Mouse (Mus musculus): ENCODE results near the gene Rspry1. TPM values are rescaled to one million over a fixed set of nuclear protein-coding genes. Genes with fewer than 3 reads are reported as not detected.

Gene Rspry1
- polyA plus RNA-seq, 1 experiment from 2014 or later, result 29.5 TPM

DNA sequence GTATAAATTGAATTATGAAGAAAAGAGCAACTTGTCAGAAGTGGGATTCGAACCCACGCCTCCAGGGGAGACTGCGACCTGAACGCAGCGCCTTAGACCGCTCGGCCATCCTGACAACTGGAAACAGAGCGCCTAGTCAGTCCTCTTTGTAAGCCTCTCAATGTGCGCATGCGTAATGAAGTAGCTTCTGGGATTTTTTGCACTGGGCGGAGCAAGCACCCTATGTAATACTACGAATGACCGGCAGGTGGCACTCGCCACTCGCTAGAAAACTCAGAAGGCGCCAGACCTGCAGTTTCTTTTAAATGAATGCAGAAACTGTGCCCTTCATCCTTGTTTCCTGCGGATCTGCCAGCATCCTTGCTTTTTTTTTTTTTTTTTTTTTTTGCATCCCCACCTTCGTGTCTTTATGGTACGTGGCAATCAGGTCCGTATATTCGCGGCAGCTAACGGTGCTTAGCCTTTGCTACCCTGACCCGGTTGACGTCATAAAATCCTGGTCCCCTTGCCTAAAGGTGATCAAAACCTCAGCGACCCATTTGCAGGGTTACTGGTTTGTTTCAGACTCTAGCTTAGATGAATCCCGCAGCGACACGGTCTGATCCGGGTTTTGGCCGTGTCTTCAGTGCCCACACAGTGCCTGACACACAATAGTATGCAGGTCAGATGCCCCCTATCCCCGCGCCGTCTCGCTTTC is 102.4 kb downstream of the Rspry1 start:
- Histone ChIP-seq H3K27ac (ENCODE audit: low read length) (no peak overlapping the region), H3K9ac (ENCODE audit: low read depth, low read length) (peak overlapping the region; percentile 52), H3K27me3 (replicated peaks; ENCODE audit: control insufficient read depth, insufficient read depth, low read length) (no peaks in the 10 kb centered on the region), H3K36me3 (ENCODE audit: control insufficient read depth, insufficient read depth, low read length) (no peaks in the 10 kb centered on the region), H3K4me3 (ENCODE audit: low read length) (peak overlapping the region; percentile 44), H3K4me1 (ENCODE audit: control insufficient read depth, insufficient read depth, low read length) (0 out of 2 replicates have a peak, but pooled peaks cover 5% of the 10 kb centered on the region), H3K9me3 (ENCODE audit: control insufficient read depth, low read length) (no peaks in the 10 kb centered on the region), H3K4me2 (ENCODE audit: low read depth, low read length) (peak overlapping the region; percentile 72)
- peak; percentile 90 for ATAC-seq
- WGBS, result under 1% methylated on average over 35 of the region's 35 CpGs

DNA sequence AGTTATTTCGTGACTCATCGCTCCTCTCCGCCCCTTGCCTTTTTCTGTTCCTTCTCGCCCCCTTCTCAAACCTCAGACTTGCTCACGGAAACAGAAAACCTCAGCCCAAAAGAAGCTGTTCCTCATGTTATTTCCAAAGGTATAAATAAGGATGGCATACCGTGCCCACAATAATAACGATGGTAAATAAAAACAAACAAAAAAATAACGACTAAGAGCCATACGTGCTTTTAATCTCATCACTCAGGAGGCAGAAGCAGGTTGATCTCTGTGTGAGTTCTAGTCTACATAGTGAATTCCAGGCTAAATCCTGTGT is 102.9 kb downstream of the Rspry1 start:
- Histone ChIP-seq H3K27me3 (replicated peaks; ENCODE audit: control insufficient read depth, insufficient read depth, low read length) (no peaks in the 10 kb centered on the region), H3K9me3 (ENCODE audit: control insufficient read depth, low read length) (no peaks in the 10 kb centered on the region), H3K27ac (ENCODE audit: low read length) (no peak overlapping the region), H3K4me3 (ENCODE audit: low read length) (peak overlapping the region; percentile 44), H3K4me1 (ENCODE audit: control insufficient read depth, insufficient read depth, low read length) (0 out of 2 replicates have a peak, but pooled peaks cover 5% of the 10 kb centered on the region), H3K9ac (ENCODE audit: low read depth, low read length) (peak overlapping the region; percentile 52), H3K4me2 (ENCODE audit: low read depth, low read length) (peak overlapping the region; percentile 72), H3K36me3 (ENCODE audit: control insufficient read depth, insufficient read depth, low read length) (no peaks in the 10 kb centered on the region)
- 16% methylated on average over 9 of the region's 9 CpGs for WGBS
- no peak for ATAC-seq

DNA sequence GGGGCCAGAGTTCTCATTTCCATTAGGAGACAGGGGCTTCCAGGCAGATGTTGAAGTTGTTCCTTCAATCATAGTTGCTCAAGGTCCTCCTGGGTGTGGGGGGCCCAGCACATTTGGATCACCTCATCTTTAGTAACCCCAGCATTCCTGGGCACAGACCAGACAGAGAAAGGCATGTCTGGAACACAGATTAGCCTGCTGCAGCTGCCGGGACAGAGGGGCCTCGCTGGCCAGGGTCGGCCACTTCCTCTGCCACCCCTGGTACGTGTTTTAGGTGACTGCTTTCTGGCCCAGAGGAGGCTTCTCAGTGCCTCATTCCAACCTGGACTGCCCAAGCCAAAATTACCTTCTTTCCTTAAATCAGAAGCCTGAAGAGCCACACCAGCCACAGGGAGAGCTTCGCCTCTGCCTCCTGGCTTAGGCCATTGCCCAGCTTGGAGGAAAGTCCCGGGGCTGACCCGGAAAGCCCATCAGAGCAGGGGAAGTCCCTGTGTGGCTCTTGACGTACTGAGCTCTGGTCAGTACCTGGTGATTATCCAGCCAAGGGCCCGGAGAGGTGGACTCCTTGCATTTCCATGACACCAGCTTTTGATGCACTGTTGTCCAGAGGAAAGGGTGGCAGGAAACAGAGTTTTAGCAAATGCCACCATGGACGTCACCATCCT is 104.0 kb downstream of the Rspry1 start:
- no peak for ATAC-seq
- 82% methylated on average over 10 of the region's 10 CpGs for WGBS
- H3K27me3 ChIP-seq (replicated peaks; ENCODE audit: control insufficient read depth, insufficient read depth, low read length), result no peaks in the 10 kb centered on the region
- H3K9ac ChIP-seq (ENCODE audit: low read depth, low read length), result no peak overlapping the region; the same call in 1 of the 2 replicates
- 0 out of 2 replicates have a peak, but pooled peaks cover 5% of the 10 kb centered on the region for H3K4me1 ChIP-seq (ENCODE audit: control insufficient read depth, insufficient read depth, low read length)
- no peaks in the 10 kb centered on the region for H3K9me3 ChIP-seq (ENCODE audit: control insufficient read depth, low read length)
- H3K4me3 ChIP-seq (ENCODE audit: low read length), result no peak overlapping the region
- H3K4me2 ChIP-seq (ENCODE audit: low read depth, low read length), result no peak overlapping the region
- no peaks in the 10 kb centered on the region for H3K36me3 ChIP-seq (ENCODE audit: control insufficient read depth, insufficient read depth, low read length)
- no peak overlapping the region for H3K27ac ChIP-seq (ENCODE audit: low read length)

DNA sequence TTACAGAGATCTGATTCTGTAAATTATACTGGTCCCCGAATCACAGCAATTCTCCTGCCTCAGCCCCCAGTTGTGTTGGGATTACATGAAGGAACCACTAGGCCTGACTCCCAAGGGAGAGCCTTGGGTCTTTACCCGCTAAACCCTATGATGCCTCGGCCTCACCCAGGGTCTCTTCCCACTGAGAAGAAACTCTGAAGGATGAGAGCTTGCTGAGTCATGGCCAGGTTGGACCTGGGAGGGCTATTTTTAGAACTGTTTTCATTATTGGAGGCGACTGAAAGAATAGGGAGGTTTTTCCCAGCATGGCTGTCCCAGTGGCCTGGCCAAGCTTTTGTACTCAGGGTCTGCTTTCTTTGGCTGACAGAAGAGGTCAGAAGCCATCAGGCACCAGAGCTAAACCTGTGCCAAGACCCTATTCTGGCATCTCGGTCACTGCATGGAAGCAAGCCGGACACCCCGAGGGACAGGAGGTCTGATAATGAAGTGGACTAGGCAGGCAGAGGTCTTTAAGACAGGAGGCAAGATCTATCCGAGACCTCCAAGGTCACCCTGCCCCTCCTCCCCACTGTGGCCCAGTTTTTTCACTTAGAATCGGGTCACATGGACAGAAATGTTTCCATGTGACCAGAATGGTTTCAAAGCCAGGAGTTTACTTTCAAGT is 105.1 kb downstream of the Rspry1 start:
- no peaks in the 10 kb centered on the region for H3K36me3 ChIP-seq (ENCODE audit: control insufficient read depth, insufficient read depth, low read length)
- WGBS, result 77% methylated on average over 9 of the region's 9 CpGs
- H3K9ac ChIP-seq (ENCODE audit: low read depth, low read length), result no peak overlapping the region
- no peaks in the 10 kb centered on the region for H3K27me3 ChIP-seq (replicated peaks; ENCODE audit: control insufficient read depth, insufficient read depth, low read length)
- H3K4me2 ChIP-seq (ENCODE audit: low read depth, low read length), result no peak overlapping the region
- H3K4me1 ChIP-seq (ENCODE audit: control insufficient read depth, insufficient read depth, low read length), result 0 out of 2 replicates have a peak, but pooled peaks cover 5% of the 10 kb centered on the region
- H3K4me3 ChIP-seq (ENCODE audit: low read length), result no peak overlapping the region
- no peaks in the 10 kb centered on the region for H3K9me3 ChIP-seq (ENCODE audit: control insufficient read depth, low read length)
- ATAC-seq, result no peak
- H3K27ac ChIP-seq (ENCODE audit: low read length), result no peak overlapping the region

Other genes starting within 250 kb of the Rspry1 start
- 163 and 188 TPM in 2 replicates for gene Herpud1, start 215.5 kb upstream of the Rspry1 start, polyA plus RNA-seq (2015; fragmentation: Nextera tagmentation; extraction: Ambion mirVana)
- gene Nlrc5, start 167.6 kb upstream of the Rspry1 start, polyA plus RNA-seq (2015; fragmentation: Nextera tagmentation; extraction: Ambion mirVana), result 0.27 and 0.43 TPM in 2 replicates
- 5.7 and 6.4 TPM in 2 replicates for gene Cpne2, start 68.9 kb upstream of the Rspry1 start, polyA plus RNA-seq (2015; fragmentation: Nextera tagmentation; extraction: Ambion mirVana)
- 50.7 and 56.4 TPM in 2 replicates for gene Fam192a, start 60 bp downstream of the Rspry1 start, polyA plus RNA-seq (2015; fragmentation: Nextera tagmentation; extraction: Ambion mirVana)
- 104 and 106 TPM in 2 replicates for gene Arl2bp, start 64.7 kb downstream of the Rspry1 start, polyA plus RNA-seq (2015; fragmentation: Nextera tagmentation; extraction: Ambion mirVana)
- 55.6 and 64.0 TPM in 2 replicates for gene Pllp, start 94.3 kb downstream of the Rspry1 start, polyA plus RNA-seq (2015; fragmentation: Nextera tagmentation; extraction: Ambion mirVana)
- gene Ccl22, start 143.7 kb downstream of the Rspry1 start, polyA plus RNA-seq (2015; fragmentation: Nextera tagmentation; extraction: Ambion mirVana), result 0.10 TPM in 1 of 2 replicates, not detected in the other
- 34.7 and 47.2 TPM in 2 replicates for gene Cx3cl1, start 170.1 kb downstream of the Rspry1 start, polyA plus RNA-seq (2015; fragmentation: Nextera tagmentation; extraction: Ambion mirVana)
- 0.29 and 1.3 TPM in 2 replicates for gene Ccl17, start 208.5 kb downstream of the Rspry1 start, polyA plus RNA-seq (2015; fragmentation: Nextera tagmentation; extraction: Ambion mirVana)
- 142 and 145 TPM in 2 replicates for gene Coq9, start 236.4 kb downstream of the Rspry1 start, polyA plus RNA-seq (2015; fragmentation: Nextera tagmentation; extraction: Ambion mirVana)
- 79.1 and 90.1 TPM in 2 replicates for gene Ciapin1, start 236.4 kb downstream of the Rspry1 start, polyA plus RNA-seq (2015; fragmentation: Nextera tagmentation; extraction: Ambion mirVana)

Data from intestine, embryonic 16.5 days (tissue).